Mouse (Mus musculus): ENCODE results near the gene Col27a1. TPM values are rescaled to one million over a fixed set of nuclear protein-coding genes. Genes with fewer than 3 reads are reported as not detected.
"Not testable (repeated sequence)": the region's sequence is repeated elsewhere in the genome, so short reads cannot be mapped to it uniquely, and the experiment has no call there.

Col27a1 gene
- polyA plus RNA-seq, 3 experiments from 2014 or later = 0.11 to 1.2 (median 0.65) TPM

DNA sequence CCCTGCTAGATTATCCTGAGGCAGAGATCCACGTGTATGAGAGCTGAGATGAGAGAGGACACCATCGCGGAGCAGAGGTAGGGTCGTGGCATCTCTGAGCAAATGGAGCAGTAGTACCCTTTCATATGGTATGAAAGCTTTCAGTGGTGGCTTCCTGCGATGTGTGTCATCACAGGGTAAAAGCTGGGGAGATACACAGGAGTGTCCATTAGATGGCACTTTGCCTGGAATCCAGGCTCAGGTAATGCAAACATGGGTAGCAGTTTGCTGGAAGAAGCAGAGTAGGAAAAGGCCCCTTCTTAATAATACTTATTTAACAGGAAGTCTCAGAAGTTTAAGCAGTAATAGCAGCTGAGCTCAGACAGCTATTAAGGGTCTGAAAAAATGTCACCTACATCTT, 100.3 kb downstream of the Col27a1 start:
- ATAC-seq = no peak

DNA sequence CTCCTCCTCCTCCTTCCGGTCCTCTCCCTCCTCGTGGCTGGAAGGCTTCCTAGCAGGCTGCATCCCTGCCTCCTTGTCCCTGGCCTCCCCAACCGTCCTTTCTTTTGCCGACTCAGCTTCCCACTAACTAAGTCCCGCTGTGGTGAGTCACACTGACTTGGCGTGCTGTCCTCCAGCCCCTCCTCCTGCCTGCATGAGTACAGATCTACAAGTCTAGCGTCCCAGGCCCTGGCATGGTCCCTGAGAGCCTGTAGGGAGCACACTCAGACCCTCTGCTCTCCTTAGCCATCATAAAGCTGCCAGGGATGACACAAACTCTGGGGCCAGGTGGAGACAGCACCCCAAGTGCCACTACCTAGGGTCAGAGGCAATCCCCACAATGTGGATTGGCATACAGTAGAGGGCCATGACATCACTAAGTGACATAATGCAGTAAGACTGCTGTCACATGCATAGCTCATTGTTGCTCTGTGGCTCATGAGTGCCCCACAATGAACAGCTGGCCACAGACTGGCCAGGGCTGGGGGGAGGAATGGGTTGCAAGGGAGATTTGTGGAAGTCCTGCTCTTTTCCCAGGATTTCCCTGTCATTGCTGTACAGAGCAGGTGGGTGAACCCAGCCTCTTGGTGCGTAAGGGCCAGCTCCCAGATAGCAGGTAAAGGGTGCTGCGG, 102.4 kb downstream of the Col27a1 start:
- no peak for ATAC-seq

DNA sequence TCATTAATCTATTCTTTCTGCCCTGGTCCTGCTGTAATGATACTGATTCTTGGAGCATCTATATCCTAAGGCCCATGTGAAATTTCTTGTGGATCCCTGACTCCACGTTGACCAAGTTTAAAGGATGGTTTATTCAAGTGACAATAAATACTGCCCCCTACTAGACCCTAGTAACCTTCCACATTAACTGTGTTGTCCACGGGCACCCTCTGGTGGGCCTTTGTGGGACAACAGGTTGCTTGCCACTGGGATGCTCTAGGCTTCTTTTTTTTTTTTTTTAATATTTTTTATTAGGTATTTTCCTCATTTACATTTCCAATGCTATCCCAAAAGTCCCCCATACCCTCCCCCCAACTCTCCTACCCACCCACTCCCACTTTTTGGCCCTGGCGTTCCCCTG, 105.8 kb downstream of the Col27a1 start:
- not testable (repeated sequence) for ATAC-seq

DNA sequence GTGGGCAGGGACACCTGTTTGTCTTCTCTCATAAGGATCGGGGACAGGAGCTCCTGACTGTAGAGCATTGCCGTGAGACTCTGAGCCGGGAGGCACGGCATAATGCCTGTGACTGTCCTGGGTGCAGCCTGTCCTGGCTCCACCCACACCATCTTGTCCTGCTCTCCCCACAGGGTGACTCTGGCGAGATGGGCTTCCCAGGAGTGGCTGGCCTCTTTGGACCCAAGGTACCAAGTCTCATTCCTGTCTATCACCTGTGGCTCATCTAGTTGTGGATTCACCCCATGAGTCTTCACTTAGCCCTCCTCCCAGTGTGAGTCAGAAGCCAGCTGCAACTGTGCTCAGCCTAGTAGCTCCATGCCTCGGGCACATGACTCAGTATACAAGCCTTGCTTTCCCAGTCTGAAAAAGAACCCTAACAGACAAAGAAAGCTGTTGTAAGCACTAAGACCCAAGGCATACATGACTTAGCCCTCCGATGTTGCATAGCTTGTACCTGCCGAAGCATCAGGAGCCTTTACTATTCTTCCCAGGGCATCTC, 109.5 kb downstream of the Col27a1 start:
- no peak for ATAC-seq

DNA sequence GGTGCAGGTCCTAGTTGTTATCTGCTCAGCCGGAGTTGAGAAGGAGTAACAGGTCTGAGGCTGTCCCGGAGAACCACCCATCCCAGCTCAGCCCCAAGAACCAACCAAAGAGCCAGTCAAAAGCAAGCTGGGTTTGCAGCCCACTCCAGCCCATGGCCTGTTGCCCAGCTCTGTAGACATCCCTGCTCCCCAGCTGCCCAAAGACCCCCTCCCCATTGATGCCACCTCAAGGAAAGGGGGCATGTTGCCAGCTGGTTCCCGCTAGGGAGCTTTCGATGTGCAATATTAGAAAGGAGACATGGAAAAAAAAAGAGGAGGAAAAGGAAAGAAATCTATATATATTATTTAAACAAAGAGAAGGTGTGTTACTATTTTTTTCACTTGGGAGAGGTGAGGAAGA, 119.6 kb downstream of the Col27a1 start:
- no peak for ATAC-seq

DNA sequence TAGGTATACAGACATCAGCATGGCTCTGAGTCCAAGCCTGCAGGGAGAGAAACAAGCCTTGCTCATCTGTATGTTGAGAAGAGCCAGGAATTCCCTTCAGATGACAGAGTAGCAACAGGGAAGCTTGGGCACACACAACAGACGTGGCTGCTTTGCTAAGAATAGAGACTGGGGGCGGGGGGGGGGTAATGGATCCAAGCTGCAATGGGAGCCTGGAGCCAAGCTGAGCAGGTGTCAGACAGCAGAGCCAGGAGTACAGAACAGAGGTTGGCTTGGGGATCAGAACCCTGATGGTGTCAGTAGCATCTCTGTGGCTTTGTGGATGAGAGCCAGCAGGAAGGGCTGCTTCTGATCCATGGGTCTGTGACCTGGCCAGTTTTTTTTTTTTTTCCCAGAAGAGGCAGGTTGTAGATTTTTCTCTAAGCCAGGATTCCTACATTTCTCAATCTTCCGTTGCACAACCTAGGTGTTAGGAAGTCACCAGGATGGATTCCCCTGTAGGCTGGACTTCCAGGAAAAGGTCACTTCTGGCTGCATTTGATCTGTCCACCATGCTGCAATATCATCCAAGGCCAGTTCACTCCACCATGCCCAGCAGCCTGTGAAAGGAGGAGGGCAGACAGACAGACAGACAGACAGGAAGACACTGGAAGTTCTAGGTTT, 124.7 kb downstream of the Col27a1 start:
- no peak for ATAC-seq

DNA sequence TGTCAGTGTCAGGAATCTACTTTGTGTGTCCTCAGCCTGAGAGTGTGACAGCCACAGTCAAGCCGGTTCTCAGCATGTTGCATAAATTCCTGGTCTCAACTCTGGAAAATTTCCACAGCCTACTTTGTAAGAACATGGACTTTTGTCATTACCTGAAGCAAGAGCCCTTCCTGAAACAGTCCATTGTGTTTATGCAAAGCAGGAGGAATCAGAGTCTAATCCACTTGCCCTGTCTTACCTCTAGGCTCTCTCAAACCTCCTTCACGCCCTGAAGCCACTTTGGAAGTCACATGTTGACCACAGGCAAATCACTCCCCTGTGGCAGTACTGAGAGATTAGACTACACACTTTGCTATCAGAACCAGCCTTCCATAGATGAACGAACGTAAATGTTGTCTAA, 128.7 kb downstream of the Col27a1 start:
- no peak for ATAC-seq

DNA sequence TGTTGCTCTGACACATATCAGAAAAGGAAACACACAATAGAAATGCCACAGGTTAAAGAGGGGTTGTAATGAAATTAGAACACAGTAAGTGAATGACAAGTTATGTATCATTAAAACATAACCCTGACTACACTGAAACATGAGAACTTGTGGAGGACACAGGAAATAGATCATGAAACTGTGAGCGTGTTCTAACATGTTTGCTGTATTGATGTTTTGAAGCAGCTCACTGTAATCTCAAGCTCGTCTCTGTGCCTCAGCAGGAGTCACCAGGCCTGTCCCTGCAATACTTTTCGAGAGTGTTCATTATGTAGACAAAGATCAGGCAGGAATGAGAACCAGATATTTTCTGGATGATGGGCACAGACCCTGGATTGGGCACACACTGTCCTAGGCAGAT, 129.8 kb downstream of the Col27a1 start:
- no peak for ATAC-seq

DNA sequence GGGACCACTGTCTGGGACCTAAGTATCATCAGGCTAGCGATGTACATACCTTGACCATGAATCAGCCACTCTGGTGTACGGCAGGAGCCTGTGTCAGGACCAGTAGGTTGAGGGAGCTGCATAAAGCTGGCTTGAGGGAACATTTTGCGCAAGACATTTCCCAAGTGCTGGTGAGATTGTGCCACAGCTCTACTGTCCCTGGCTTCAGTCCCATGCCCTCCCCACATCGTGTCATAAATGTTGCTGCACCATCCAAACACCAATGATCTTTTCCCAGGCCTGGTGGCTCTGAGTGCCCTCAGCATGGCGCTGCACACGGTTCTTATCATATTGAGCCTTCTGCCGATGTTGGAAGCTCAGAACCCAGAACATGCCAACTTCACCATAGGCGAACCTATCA, 130.5 kb downstream of the Col27a1 start, which contains the start of gene Orm1:
Gene Orm1 (plus strand): TSS at position 266 of the 400 bp plus-strand sequence.
- ATAC-seq = no peak

DNA sequence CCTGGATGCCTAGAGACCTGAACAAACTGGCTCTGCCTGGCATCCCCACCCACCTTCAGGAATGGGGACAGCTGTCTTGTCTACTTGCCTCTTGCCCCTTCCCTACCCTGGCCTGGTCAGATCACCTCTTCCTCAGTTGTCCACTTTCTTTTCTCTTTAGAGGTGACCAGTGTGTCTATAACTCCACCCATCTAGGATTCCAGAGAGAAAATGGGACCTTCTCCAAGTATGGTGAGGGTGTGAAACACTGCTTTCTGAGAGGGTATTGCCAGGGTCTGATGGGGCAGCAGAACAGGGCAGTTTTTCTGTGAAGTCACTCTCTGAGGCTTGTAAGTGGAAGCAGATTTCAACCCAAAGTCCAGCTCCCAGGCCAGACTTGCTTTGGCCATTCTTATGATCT, 131.5 kb downstream of the Col27a1 start:
- ATAC-seq = no peak

DNA sequence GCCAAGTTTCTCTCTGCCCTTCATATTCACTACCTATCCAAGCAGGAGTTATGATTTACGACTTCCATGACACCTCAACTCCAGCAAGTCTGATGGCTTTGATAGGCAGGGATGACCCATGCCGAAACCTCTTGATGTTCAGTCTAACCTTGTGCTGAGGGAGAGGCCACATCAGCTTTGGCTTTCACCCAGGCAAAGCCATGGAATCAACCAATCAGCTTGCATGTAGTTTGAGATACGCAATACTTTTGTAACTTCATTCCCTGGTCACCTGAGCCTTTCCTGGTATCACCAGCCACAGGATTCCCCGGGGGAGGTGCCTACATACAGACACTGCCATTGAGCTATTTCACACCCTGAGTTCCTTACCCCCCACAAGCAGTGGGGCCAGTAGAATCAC, 132.9 kb downstream of the Col27a1 start:
- no peak for ATAC-seq

DNA sequence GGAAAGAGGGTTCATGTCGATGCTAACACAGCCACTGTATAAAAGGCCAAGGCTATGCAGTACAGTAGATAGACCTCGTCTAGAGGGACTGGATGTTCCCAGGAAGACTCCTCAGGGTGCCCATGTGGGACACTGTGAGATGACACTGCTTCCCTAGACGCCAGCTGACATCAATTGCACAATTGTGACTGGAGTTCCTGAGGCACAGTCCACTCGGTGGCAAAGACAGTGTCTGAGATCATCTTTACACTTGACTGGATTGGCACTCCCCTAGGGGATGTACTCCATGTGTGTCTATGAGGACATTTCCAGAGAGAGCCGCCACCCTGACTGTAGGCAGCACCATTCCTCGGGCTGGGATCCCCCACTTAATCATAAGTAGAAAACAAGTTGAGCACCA, 134.7 kb downstream of the Col27a1 start:
- ATAC-seq = no peak

DNA sequence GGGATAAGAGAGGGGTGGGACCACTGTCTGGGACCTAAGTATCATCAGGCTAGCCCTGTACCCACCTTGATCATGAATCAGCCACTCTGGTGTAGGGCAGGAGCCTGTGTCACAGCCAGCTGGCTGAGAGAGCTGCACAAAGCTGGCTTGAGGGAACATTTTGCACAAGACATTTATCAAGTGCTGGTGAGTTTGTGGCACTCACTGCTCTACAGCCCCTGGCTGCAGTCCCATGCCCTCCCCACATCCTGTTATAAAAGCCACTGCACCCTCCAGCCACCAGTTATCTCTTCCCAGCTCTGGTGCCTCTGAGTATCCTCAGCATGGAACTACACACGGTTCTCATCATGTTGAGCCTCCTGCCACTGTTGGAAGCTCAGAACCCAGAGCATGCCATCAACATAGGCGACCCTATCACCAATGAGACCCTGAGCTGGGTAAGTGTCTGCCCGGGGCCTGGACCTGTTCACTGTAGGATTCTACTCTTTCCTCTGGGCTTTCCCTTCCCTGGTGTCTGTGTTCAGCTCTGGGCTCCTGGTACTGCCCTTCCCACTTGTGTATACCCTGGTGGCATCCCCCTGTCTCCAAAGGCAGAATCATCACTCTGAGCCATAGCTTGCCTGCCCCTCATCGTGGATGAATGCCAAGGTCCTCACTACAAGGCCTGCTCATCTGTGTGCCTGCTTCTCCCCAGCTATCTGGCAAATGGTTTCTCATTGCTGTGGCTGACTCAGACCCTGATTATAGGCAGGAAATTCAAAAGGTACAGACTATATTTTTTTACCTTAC, 142.3 kb downstream of the Col27a1 start, which contains the start of gene Orm3:
Gene Orm3 (plus strand): TSS at position 286 of the 789 bp plus-strand sequence.
- ATAC-seq = peak; percentile 24

DNA sequence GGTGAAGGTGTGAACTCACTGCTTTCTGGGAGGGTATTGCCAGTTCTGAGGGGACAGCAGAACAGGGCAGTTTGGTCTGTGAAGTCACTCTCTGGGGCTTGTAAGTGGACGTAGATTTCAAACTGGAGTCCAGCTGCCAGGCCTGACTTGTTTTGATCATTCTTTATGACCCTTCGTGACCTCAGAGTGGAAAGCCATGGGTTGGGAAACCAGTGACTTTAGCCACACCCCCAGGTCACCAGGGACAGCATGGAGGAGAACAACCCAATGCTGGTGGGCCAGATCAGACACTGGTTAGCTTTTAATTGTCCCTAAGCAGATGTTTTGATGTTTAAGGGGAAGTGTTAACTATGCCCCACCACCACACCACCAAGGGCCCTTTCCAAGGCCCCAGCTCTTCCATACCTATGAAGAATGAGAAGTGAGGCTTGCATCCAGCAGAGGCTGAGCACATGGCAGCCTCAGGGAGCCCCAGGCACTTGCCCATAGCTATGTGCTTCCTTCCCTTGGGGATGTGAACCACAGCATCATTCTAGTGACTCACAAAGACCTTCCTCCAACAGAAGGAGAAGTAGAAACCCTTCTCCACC, 143.3 kb downstream of the Col27a1 start:
- no peak for ATAC-seq

DNA sequence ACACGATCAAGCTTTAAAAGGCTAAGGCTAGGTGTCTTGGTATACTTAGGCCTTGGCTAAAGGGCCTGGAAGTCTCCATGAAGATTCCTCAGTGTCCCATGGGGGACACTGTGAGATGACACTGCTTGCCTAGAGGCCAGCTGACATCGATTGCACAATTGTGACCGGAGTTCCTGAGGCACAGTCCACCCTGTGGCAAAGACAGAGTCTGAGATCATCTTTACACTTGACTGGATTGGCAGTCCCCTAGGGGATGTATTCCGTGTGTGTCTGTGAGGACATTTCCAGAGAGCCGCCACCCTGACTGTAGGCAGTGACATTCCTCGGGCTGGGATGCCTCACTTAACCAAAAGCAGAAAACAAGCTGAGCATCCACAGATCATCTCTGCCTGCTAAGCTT, 146.1 kb downstream of the Col27a1 start:
- no peak for ATAC-seq

DNA sequence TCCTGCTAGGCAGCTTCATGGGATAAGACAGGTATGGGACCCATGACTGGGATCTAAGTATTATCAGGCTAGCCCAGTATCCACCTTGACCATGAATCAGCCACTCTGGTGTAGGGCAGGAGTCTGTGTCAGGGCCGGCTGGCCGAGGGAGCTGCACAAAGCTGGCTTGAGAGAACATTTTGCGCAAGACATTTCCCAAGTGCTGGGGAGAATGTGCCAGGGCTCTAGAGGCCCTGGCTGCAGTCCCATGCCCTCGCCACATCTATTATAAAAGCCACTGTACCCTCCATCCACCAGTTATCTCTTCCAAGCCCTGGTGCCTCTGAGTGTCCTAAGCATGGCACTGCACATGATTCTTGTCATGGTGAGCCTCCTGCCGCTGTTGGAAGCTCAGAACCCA, 148.3 kb downstream of the Col27a1 start, which contains the start of gene Orm2:
Gene Orm2 (plus strand): TSS at position 300 of the 400 bp plus-strand sequence.
- ATAC-seq = no peak

DNA sequence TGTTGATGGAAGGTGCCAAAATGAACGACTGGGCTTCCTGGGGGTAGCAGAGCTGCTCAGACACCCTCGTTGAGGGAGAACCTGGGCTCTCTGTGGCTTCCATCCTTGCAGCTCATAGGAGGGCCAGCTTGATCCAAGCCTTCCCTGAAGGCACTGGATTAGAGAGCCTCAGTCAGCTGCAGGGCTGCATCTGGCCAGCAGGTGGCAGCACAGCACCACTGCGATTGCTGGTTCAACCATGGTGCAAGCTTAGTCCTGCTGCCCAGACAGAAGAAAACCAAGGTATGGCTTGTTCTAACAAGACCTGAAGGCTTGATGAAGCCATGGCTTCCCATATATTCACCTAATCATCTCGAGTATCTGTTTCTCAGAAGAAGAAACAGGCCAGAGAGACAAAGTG, 154.8 kb downstream of the Col27a1 start:
- ATAC-seq = peak; percentile 62

DNA sequence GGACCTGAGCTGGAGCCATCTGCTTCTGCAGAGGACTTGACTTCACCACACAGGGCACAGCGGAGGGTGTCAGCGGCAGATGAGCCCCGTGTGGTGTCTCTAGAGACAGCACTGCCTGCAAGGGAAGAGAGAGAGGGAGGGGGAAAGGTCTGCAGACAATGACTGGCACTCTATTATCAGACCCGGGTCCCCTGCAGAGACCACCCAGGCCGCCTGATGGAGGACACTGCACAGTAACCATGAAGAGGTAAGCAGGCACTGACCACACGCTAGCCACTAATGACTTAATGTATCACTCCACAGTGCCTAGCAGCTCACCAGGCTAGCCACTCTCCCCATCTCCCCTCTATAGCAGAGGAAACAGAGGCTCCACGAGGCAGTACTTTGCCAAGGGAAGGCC, 157.1 kb downstream of the Col27a1 start:
- no peak for ATAC-seq

DNA sequence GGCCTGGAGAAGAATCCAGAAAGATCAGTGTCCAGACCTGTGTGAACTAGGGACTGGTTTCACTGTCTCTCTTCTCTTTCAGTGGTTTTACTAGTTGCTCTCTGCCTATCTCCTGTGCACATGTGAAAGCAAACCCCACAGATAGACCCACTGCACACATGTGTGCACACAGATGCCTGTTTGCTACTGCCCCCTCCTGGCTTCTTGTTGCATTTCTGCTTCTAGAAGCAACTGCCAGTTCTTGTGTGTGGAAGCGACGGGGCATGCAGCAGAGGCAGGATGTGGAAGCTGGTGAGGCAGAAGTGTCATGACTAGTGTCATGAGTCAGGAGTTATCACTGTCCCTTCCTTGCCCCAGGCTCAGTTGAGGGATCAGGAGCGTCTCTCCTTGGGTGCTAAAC, 158.1 kb downstream of the Col27a1 start:
- peak; percentile 64 for ATAC-seq

DNA sequence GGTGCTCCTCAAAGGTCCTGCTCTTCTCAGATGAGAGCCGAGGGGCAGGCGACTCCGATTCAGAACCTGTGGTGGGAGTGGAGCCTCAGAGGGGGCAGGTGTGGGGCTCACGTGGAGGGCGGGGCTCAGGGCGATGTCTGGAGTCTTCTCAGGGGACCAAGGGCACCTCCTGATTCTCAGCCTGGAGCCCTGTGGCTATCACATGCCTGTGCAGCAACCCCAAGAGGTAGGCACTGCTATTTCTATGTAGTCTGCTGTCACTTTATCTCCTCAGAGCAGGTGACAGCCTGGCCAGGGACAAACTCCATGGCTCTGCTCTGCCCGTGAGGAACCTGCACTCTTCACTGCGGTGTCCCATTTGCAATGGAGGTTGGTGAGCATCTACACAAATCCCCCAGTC, 159.6 kb downstream of the Col27a1 start:
- ATAC-seq = no peak

DNA sequence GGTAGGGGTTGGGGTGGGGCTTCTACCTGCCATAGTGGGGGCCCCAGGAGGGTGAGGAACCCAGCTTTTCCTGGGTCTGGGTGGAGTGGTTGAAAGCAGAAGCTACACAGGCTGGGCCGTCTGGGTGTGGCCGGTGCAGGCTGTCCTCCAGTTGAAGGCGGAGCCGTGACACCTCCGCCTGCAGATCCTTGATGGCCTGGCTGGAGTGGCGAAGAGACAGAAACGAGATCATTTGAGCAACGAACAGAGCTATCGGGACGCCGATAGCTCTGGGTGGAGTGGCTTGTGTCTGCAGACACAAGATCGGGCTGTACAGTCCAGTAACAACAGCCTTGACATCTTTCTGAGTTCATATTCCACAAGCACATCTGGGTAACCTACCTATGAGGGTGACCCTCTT, 160.5 kb downstream of the Col27a1 start:
- no peak for ATAC-seq

DNA sequence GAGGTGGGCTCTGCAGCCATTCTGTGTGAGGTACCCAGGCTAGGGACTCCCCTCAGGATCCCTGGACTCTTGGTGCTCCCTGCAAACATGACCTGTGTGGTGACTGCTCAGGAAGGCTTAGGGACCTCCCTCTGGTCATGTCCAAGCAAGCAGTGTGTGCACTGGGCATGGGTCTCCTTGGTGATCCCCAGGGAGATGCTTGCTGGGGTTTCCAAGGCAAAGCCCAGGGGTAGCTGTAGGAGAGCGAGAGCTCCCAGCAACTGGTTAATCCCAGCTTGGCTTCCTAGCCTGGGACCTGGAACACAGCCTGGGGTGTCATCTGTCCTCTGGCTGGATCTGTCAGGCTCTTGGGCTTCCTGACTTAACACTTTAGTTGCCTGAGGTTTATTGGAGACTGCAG, 161.6 kb downstream of the Col27a1 start:
- no peak for ATAC-seq

DNA sequence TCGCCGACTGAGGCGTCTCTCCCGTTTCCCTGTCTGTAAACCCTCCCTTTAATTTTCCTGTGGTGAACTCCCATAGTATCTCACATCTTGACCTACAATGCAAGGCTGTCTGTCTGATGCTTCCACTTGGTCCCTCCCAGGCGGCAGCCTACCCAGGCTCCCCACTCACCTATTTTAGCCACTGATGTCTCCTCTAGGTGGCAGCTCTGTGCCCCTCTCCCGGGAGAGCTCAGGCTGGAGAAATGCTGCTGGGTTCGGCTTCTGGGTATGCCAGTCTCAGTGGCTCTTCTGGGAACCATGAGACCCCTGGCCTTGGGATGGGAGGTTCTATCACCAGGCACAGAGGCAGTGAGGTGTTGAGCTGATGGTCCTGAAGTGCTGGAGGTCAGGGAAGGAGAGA, 163.7 kb downstream of the Col27a1 start:
- ATAC-seq = no peak

Data from inflammation-experienced regulatory T-cells, adult 6 months (primary cell).